Mouse (Mus musculus) brain, embryonic 18.5 days (tissue): ENCODE measurements around the gene Dxo.

Source experiments
- DNase-seq: peaks from one replicate; pipeline ENCODE4 v3.0.0-alpha.2; 2012; ENCODE audit warnings: low read depth, low spot score

Gene Dxo

GRCm38 (mm10) chr17:34836155-34836855 is 514 bp upstream of the Dxo start:
- DNase-seq = no peak

- DNase-seq = no peak
These were observed 875 bp downstream of the Dxo start for GRCm38 (mm10) chr17:34837464-34838324.

- no peak for DNase-seq
These were observed 2.0 kb downstream of the Dxo start for GRCm38 (mm10) chr17:34838785-34839184.

- DNase-seq = no peak
These were observed 4.0 kb downstream of the Dxo start for GRCm38 (mm10) chr17:34840736-34841307.

- DNase-seq = no peak
These were observed 8.1 kb downstream of the Dxo start for GRCm38 (mm10) chr17:34844884-34845283.

GRCm38 (mm10) chr17:34847192-34847591 is 10.4 kb downstream of the Dxo start:
- no peak for DNase-seq

- DNase-seq = no peak
These were observed 10.8 kb downstream of the Dxo start for GRCm38 (mm10) chr17:34847615-34848014.

- DNase-seq = peak; percentile 91
These were observed 13.1 kb downstream of the Dxo start, which contains the start of the genes Skiv2l and Nelfe for GRCm38 (mm10) chr17:34849722-34850516. Skiv2l (minus strand) TSS chr17:34850210. Nelfe (plus strand) TSS chr17:34850391.

GRCm38 (mm10) chr17:34850517-34851125 is 13.8 kb downstream of the Dxo start:
- no peak for DNase-seq

GRCm38 (mm10) chr17:34853511-34853910 is 16.7 kb downstream of the Dxo start:
- DNase-seq = no peak

GRCm38 (mm10) chr17:34854761-34855160 is 17.9 kb downstream of the Dxo start:
- DNase-seq = no peak

GRCm38 (mm10) chr17:34855825-34856224 is 19.0 kb downstream of the Dxo start:
- DNase-seq = no peak

- DNase-seq = no peak
These were observed 21.9 kb downstream of the Dxo start for GRCm38 (mm10) chr17:34858670-34859069.

- DNase-seq = no peak
These were observed 23.7 kb downstream of the Dxo start for GRCm38 (mm10) chr17:34860514-34860913.

GRCm38 (mm10) chr17:34861704-34862415 is 25.0 kb downstream of the Dxo start:
- no peak for DNase-seq

GRCm38 (mm10) chr17:34862416-34863081 is 25.7 kb downstream of the Dxo start, which contains the start of gene Cfb:
Cfb (minus strand) TSS chr17:34862518.
- DNase-seq = no peak

GRCm38 (mm10) chr17:34865981-34866380 is 29.2 kb downstream of the Dxo start:
- DNase-seq = no peak

GRCm38 (mm10) chr17:34874321-34874720 is 37.5 kb downstream of the Dxo start:
- no peak for DNase-seq

- DNase-seq = no peak
These were observed 42.6 kb downstream of the Dxo start, which contains the start of gene Zbtb12 for GRCm38 (mm10) chr17:34879336-34879879. Zbtb12 (plus strand) TSS chr17:34879483.
